Mouse (Mus musculus): ENCODE measurements around the gene Dst. TPM values are rescaled to one million over a fixed set of nuclear protein-coding genes. Genes with fewer than 3 reads are reported as not detected.
"Not testable (repeated sequence)": the region's sequence is repeated elsewhere in the genome, so short reads cannot be mapped to it uniquely, and the experiment has no call there.

Gene Dst
- total and polyA plus RNA-seq, 2 experiments from 2014 or later: 23.1 to 134 TPM

GRCm38 (mm10) chr1:34297636-34298035 lies 389.6 kb downstream of the Dst start:
- DNase-seq: no peak
- 81% methylated on average over 9 of the region's 9 CpGs for WGBS

GRCm38 (mm10) chr1:34298631-34299184 lies 390.7 kb downstream of the Dst start:
- H3K9ac ChIP-seq: no peak overlapping the region
- H3K4me3 ChIP-seq (ENCODE audit: low read depth, low read length): no peak overlapping the region
- peak; percentile 69 for DNase-seq
- no peaks in the 10 kb centered on the region for H3K4me1 ChIP-seq (ENCODE audit: insufficient read depth)
- no peak overlapping the region for H3K27ac ChIP-seq (ENCODE audit: low read depth, low read length)
- 22% methylated on average over 18 of the region's 18 CpGs for WGBS
- no peak for TF ChIP-seq CTCF (IDR thresholded peaks at IDR 0.05; ENCODE audit: low read depth)
- peaks cover 65% of the 10 kb centered on the region for H3K36me3 ChIP-seq (ENCODE audit: insufficient read depth)
- H3K9me3 ChIP-seq (ENCODE audit: low read length): no peaks in the 10 kb centered on the region
- ATAC-seq: peak; percentile 59
- H3K27me3 ChIP-seq (ENCODE audit: insufficient read depth, low read length): no peaks in the 10 kb centered on the region
- no peak overlapping the region for H3K4me2 ChIP-seq (ENCODE audit: low read depth)

More at GRCm38 (mm10) chr1:34297636-34298035, 389.6 kb downstream of the Dst start:
- H3K4me3 ChIP-seq (ENCODE audit: low read depth, low read length): no peak overlapping the region
- H3K27me3 ChIP-seq (ENCODE audit: insufficient read depth, low read length): no peaks in the 10 kb centered on the region
- H3K27ac ChIP-seq (ENCODE audit: low read depth, low read length): no peak overlapping the region
- ATAC-seq: no peak
- no peak for TF ChIP-seq CTCF (IDR thresholded peaks at IDR 0.05; ENCODE audit: low read depth)
- no peak overlapping the region for H3K9ac ChIP-seq
- H3K9me3 ChIP-seq (ENCODE audit: low read length): no peaks in the 10 kb centered on the region
- peaks cover 66% of the 10 kb centered on the region for H3K36me3 ChIP-seq (ENCODE audit: insufficient read depth)
- H3K4me1 ChIP-seq (ENCODE audit: insufficient read depth): no peaks in the 10 kb centered on the region
- H3K4me2 ChIP-seq (ENCODE audit: low read depth): no peak overlapping the region

GRCm38 (mm10) chr1:34299507-34299906 lies 391.5 kb downstream of the Dst start:
- Histone ChIP-seq H3K4me1 (ENCODE audit: insufficient read depth) (no peaks in the 10 kb centered on the region), H3K9ac (no peak overlapping the region), H3K27ac (ENCODE audit: low read depth, low read length) (no peak overlapping the region), H3K36me3 (ENCODE audit: insufficient read depth) (peaks cover 59% of the 10 kb centered on the region), H3K4me3 (ENCODE audit: low read depth, low read length) (no peak overlapping the region), H3K27me3 (ENCODE audit: insufficient read depth, low read length) (no peaks in the 10 kb centered on the region), H3K9me3 (ENCODE audit: low read length) (no peaks in the 10 kb centered on the region), H3K4me2 (ENCODE audit: low read depth) (no peak overlapping the region)
- 35% methylated on average over 13 of the region's 13 CpGs for WGBS
- TF ChIP-seq CTCF (IDR thresholded peaks at IDR 0.05; ENCODE audit: low read depth): no peak
- ATAC-seq (no peak), DNase-seq (no peak)

- no peak for TF ChIP-seq CTCF (IDR thresholded peaks at IDR 0.05; ENCODE audit: low read depth)
- no peak overlapping the region for H3K9ac ChIP-seq
- no peak; the same call in 1 of the 2 replicates for ATAC-seq
- H3K36me3 ChIP-seq (ENCODE audit: insufficient read depth): peaks cover 49% of the 10 kb centered on the region
- no peaks in the 10 kb centered on the region for H3K4me1 ChIP-seq (ENCODE audit: insufficient read depth)
- H3K9me3 ChIP-seq (ENCODE audit: low read length): no peaks in the 10 kb centered on the region
- no peak for DNase-seq
- H3K27me3 ChIP-seq (ENCODE audit: insufficient read depth, low read length): no peaks in the 10 kb centered on the region
- H3K27ac ChIP-seq (ENCODE audit: low read depth, low read length): no peak overlapping the region
- 68% methylated on average over 13 of the region's 13 CpGs for WGBS
- H3K4me2 ChIP-seq (ENCODE audit: low read depth): no peak overlapping the region
- no peak overlapping the region for H3K4me3 ChIP-seq (ENCODE audit: low read depth, low read length)
These were observed 392.4 kb downstream of the Dst start for GRCm38 (mm10) chr1:34300309-34300980.

GRCm38 (mm10) chr1:34304227-34304626 lies 396.2 kb downstream of the Dst start:
- Histone ChIP-seq H3K4me3 (ENCODE audit: low read depth, low read length) (no peak overlapping the region), H3K36me3 (ENCODE audit: insufficient read depth) (peaks cover 57% of the 10 kb centered on the region), H3K4me2 (ENCODE audit: low read depth) (no peak overlapping the region), H3K27me3 (ENCODE audit: insufficient read depth, low read length) (no peaks in the 10 kb centered on the region), H3K27ac (ENCODE audit: low read depth, low read length) (no peak overlapping the region), H3K9ac (no peak overlapping the region), H3K4me1 (ENCODE audit: insufficient read depth) (no peaks in the 10 kb centered on the region), H3K9me3 (ENCODE audit: low read length) (no peaks in the 10 kb centered on the region)
- ATAC-seq (no peak), DNase-seq (no peak)
- WGBS: 32% methylated on average over 5 of the region's 5 CpGs
- TF ChIP-seq CTCF (IDR thresholded peaks at IDR 0.05; ENCODE audit: low read depth): no peak

- no peak overlapping the region for H3K4me2 ChIP-seq (ENCODE audit: low read depth)
- 95% methylated on average over 2 of the region's 2 CpGs for WGBS
These were observed 398.7 kb downstream of the Dst start for GRCm38 (mm10) chr1:34306741-34307140.

GRCm38 (mm10) chr1:34307191-34307590 lies 399.2 kb downstream of the Dst start:
- Histone ChIP-seq H3K27ac (ENCODE audit: low read depth, low read length) (no peak overlapping the region), H3K36me3 (ENCODE audit: insufficient read depth) (peaks cover 44% of the 10 kb centered on the region), H3K27me3 (ENCODE audit: insufficient read depth, low read length) (no peaks in the 10 kb centered on the region), H3K4me2 (ENCODE audit: low read depth) (no peak overlapping the region), H3K9ac (no peak overlapping the region), H3K4me1 (ENCODE audit: insufficient read depth) (no peaks in the 10 kb centered on the region), H3K4me3 (ENCODE audit: low read depth, low read length) (no peak overlapping the region), H3K9me3 (ENCODE audit: low read length) (no peaks in the 10 kb centered on the region)
- DNase-seq (no peak), ATAC-seq (no peak)
- TF ChIP-seq CTCF (IDR thresholded peaks at IDR 0.05; ENCODE audit: low read depth): no peak
- 93% methylated on average over 15 of the region's 15 CpGs for WGBS

More at GRCm38 (mm10) chr1:34306741-34307140, 398.7 kb downstream of the Dst start:
- no peak for DNase-seq
- Histone ChIP-seq H3K9me3 (ENCODE audit: low read length) (no peaks in the 10 kb centered on the region), H3K4me3 (ENCODE audit: low read depth, low read length) (no peak overlapping the region), H3K4me1 (ENCODE audit: insufficient read depth) (no peaks in the 10 kb centered on the region), H3K9ac (no peak overlapping the region), H3K27me3 (ENCODE audit: insufficient read depth, low read length) (no peaks in the 10 kb centered on the region), H3K27ac (ENCODE audit: low read depth, low read length) (no peak overlapping the region), H3K36me3 (ENCODE audit: insufficient read depth) (peaks cover 48% of the 10 kb centered on the region)
- ATAC-seq: no peak
- TF ChIP-seq CTCF (IDR thresholded peaks at IDR 0.05; ENCODE audit: low read depth): no peak

- H3K4me2 ChIP-seq (ENCODE audit: low read depth); H3K9me3 ChIP-seq (ENCODE audit: low read length); H3K9ac ChIP-seq; ATAC-seq; H3K27ac ChIP-seq (ENCODE audit: low read depth, low read length); DNase-seq; H3K4me1 ChIP-seq (ENCODE audit: insufficient read depth); H3K4me3 ChIP-seq (ENCODE audit: low read depth, low read length); H3K27me3 ChIP-seq (ENCODE audit: insufficient read depth, low read length): not testable (repeated sequence)
- peaks cover 29% of the 10 kb centered on the region for H3K36me3 ChIP-seq (ENCODE audit: insufficient read depth)
- WGBS: 99% methylated on average over 3 of the region's 3 CpGs
These were observed 400.8 kb downstream of the Dst start for GRCm38 (mm10) chr1:34308841-34309240.
